Mouse (Mus musculus): ENCODE results near the gene Rapgef2.

The Rapgef2 gene

DNA sequence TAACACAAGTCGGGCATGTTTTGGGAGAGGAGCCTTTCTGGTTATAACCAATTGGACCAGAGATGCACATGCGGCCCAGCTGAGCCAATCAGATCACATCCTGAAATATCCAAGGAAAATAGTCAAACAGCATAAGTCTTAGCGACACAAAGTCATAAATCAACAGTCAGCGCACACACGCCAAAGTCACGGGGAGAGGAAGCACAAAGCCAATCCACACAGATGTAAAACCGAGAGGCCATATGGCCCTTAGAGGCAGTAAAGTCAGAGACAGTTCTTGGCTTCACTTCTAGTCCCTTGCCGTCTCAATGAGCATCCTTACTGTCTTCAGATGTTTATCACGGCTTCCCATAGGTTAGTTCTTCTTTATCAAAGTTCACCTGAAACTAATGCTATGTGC, 91.0 kb downstream of the Rapgef2 start:
- Histone ChIP-seq H3K4me3 (replicated peaks; ENCODE audit: low read length) (no peak overlapping the region), H3K27me3 (ENCODE audit: insufficient read depth, low read length) (no peaks in the 10 kb centered on the region), H3K9me3 (ENCODE audit: low read length) (no peaks in the 10 kb centered on the region), H3K36me3 (ENCODE audit: insufficient read depth, low read length) (no peaks in the 10 kb centered on the region), H3K4me1 (replicated peaks; ENCODE audit: low read depth, low read length) (peaks cover 17% of the 10 kb centered on the region)
- TF ChIP-seq CTCF (conservative IDR thresholded peaks at IDR 0.05; ENCODE audit: low read length) (no peak), POU5F1 (IDR thresholded peaks at IDR 0.05; ENCODE audit: borderline replicate concordance, low read length) (no peak), NANOG (IDR thresholded peaks at IDR 0.05; ENCODE audit: borderline replicate concordance, low read length) (no peak)

- no peak for TF ChIP-seq NANOG (IDR thresholded peaks at IDR 0.05; ENCODE audit: borderline replicate concordance, low read length)
- no peak for TF ChIP-seq POU5F1 (IDR thresholded peaks at IDR 0.05; ENCODE audit: borderline replicate concordance, low read length)
- no peak for TF ChIP-seq CTCF (conservative IDR thresholded peaks at IDR 0.05; ENCODE audit: low read length)
- Histone ChIP-seq H3K9me3 (ENCODE audit: low read length) (no peaks in the 10 kb centered on the region), H3K4me3 (replicated peaks; ENCODE audit: low read length) (no peak overlapping the region), H3K27me3 (ENCODE audit: insufficient read depth, low read length) (no peaks in the 10 kb centered on the region), H3K4me1 (replicated peaks; ENCODE audit: low read depth, low read length) (peaks cover 17% of the 10 kb centered on the region), H3K36me3 (ENCODE audit: insufficient read depth, low read length) (no peaks in the 10 kb centered on the region)
Measured at GRCm38 (mm10) chr3:79194111-79194793, 92.1 kb downstream of the Rapgef2 start.

GRCm38 (mm10) chr3:79193001-79193400, 93.3 kb downstream of the Rapgef2 start:
- no peak for TF ChIP-seq POU5F1 (IDR thresholded peaks at IDR 0.05; ENCODE audit: borderline replicate concordance, low read length)
- no peak for TF ChIP-seq CTCF (conservative IDR thresholded peaks at IDR 0.05; ENCODE audit: low read length)
- no peak for TF ChIP-seq NANOG (IDR thresholded peaks at IDR 0.05; ENCODE audit: borderline replicate concordance, low read length)
- peaks cover 11% of the 10 kb centered on the region for H3K4me1 ChIP-seq (replicated peaks; ENCODE audit: low read depth, low read length)
- no peaks in the 10 kb centered on the region for H3K27me3 ChIP-seq (ENCODE audit: insufficient read depth, low read length)
- H3K9me3 ChIP-seq (ENCODE audit: low read length) = no peaks in the 10 kb centered on the region
- no peaks in the 10 kb centered on the region for H3K36me3 ChIP-seq (ENCODE audit: insufficient read depth, low read length)
- H3K4me3 ChIP-seq (replicated peaks; ENCODE audit: low read length) = no peak overlapping the region

GRCm38 (mm10) chr3:79191981-79192380, 94.3 kb downstream of the Rapgef2 start:
- no peaks in the 10 kb centered on the region for H3K9me3 ChIP-seq (ENCODE audit: low read length)
- TF ChIP-seq NANOG (IDR thresholded peaks at IDR 0.05; ENCODE audit: borderline replicate concordance, low read length) = no peak
- no peak for TF ChIP-seq POU5F1 (IDR thresholded peaks at IDR 0.05; ENCODE audit: borderline replicate concordance, low read length)
- TF ChIP-seq CTCF (conservative IDR thresholded peaks at IDR 0.05; ENCODE audit: low read length) = no peak
- peaks cover 11% of the 10 kb centered on the region for H3K4me1 ChIP-seq (replicated peaks; ENCODE audit: low read depth, low read length)
- no peak overlapping the region for H3K4me3 ChIP-seq (replicated peaks; ENCODE audit: low read length)
- no peaks in the 10 kb centered on the region for H3K36me3 ChIP-seq (ENCODE audit: insufficient read depth, low read length)
- H3K27me3 ChIP-seq (ENCODE audit: insufficient read depth, low read length) = no peaks in the 10 kb centered on the region

DNA sequence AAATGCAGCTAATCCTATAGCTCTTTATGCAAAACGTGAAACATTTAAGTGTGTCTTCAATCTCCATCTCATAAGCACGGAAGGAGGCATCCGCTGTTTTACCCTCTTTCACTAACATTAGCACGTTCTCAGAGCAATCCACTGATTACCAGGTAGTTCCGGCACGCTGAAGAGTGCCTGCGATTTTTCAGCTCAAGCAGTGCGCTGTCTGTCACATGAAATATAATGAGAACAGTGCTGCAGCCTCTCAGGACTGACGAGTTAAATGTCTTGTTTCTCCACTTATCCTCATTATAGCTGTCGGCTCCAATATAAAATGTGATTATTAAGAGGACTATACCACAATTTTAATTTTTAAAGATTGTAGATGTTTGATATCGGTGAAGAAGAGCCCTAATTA, 94.8 kb downstream of the Rapgef2 start:
- no peak overlapping the region for H3K4me3 ChIP-seq (replicated peaks; ENCODE audit: low read length)
- TF ChIP-seq POU5F1 (IDR thresholded peaks at IDR 0.05; ENCODE audit: borderline replicate concordance, low read length) (no peak), NANOG (IDR thresholded peaks at IDR 0.05; ENCODE audit: borderline replicate concordance, low read length) (no peak), CTCF (conservative IDR thresholded peaks at IDR 0.05; ENCODE audit: low read length) (no peak)
- H3K36me3 ChIP-seq (ENCODE audit: insufficient read depth, low read length) = no peaks in the 10 kb centered on the region
- no peaks in the 10 kb centered on the region for H3K27me3 ChIP-seq (ENCODE audit: insufficient read depth, low read length)
- H3K9me3 ChIP-seq (ENCODE audit: low read length) = no peaks in the 10 kb centered on the region
- peaks cover 11% of the 10 kb centered on the region for H3K4me1 ChIP-seq (replicated peaks; ENCODE audit: low read depth, low read length)

- Histone ChIP-seq H3K36me3 (ENCODE audit: insufficient read depth, low read length) (no peaks in the 10 kb centered on the region), H3K4me1 (replicated peaks; ENCODE audit: low read depth, low read length) (peaks cover 11% of the 10 kb centered on the region), H3K9me3 (ENCODE audit: low read length) (no peaks in the 10 kb centered on the region), H3K27me3 (ENCODE audit: insufficient read depth, low read length) (no peaks in the 10 kb centered on the region), H3K4me3 (replicated peaks; ENCODE audit: low read length) (no peak overlapping the region)
- TF ChIP-seq NANOG (IDR thresholded peaks at IDR 0.05; ENCODE audit: borderline replicate concordance, low read length) (no peak), CTCF (conservative IDR thresholded peaks at IDR 0.05; ENCODE audit: low read length) (no peak), POU5F1 (IDR thresholded peaks at IDR 0.05; ENCODE audit: borderline replicate concordance, low read length) (no peak)
Measured at GRCm38 (mm10) chr3:79190377-79190776, 95.9 kb downstream of the Rapgef2 start.

GRCm38 (mm10) chr3:79187912-79188311, 98.4 kb downstream of the Rapgef2 start:
- no peaks in the 10 kb centered on the region for H3K27me3 ChIP-seq (ENCODE audit: insufficient read depth, low read length)
- H3K9me3 ChIP-seq (ENCODE audit: low read length) = no peaks in the 10 kb centered on the region
- H3K36me3 ChIP-seq (ENCODE audit: insufficient read depth, low read length) = no peaks in the 10 kb centered on the region
- TF ChIP-seq POU5F1 (IDR thresholded peaks at IDR 0.05; ENCODE audit: borderline replicate concordance, low read length) (no peak), NANOG (IDR thresholded peaks at IDR 0.05; ENCODE audit: borderline replicate concordance, low read length) (no peak)
- H3K4me3 ChIP-seq (replicated peaks; ENCODE audit: low read length) = no peak overlapping the region
- H3K4me1 ChIP-seq (replicated peaks; ENCODE audit: low read depth, low read length) = no peaks in the 10 kb centered on the region

GRCm38 (mm10) chr3:79182290-79182689, 104.0 kb downstream of the Rapgef2 start:
- no peaks in the 10 kb centered on the region for H3K9me3 ChIP-seq (ENCODE audit: low read length)
- TF ChIP-seq NANOG (IDR thresholded peaks at IDR 0.05; ENCODE audit: borderline replicate concordance, low read length) = no peak
- TF ChIP-seq POU5F1 (IDR thresholded peaks at IDR 0.05; ENCODE audit: borderline replicate concordance, low read length) = no peak
- no peak for TF ChIP-seq CTCF (conservative IDR thresholded peaks at IDR 0.05; ENCODE audit: low read length)
- H3K4me3 ChIP-seq (replicated peaks; ENCODE audit: low read length) = no peak overlapping the region
- no peaks in the 10 kb centered on the region for H3K36me3 ChIP-seq (ENCODE audit: insufficient read depth, low read length)
- peaks cover 14% of the 10 kb centered on the region for H3K4me1 ChIP-seq (replicated peaks; ENCODE audit: low read depth, low read length)
- H3K27me3 ChIP-seq (ENCODE audit: insufficient read depth, low read length) = no peaks in the 10 kb centered on the region

Measured in E14TG2a.4 (cell line).